Mouse (Mus musculus): ENCODE measurements around the gene Selenon. TPM values are rescaled to one million over a fixed set of nuclear protein-coding genes. Genes with fewer than 3 reads are reported as not detected.

Selenon gene
- polyA plus RNA-seq, 1 experiment: not detected

- no peak overlapping the region for H3K27ac ChIP-seq (ENCODE audit: insufficient read depth, low read depth, low read length)
- TF ChIP-seq CTCF (IDR thresholded peaks at IDR 0.05; ENCODE audit: insufficient read depth, low read depth, low read length): no peak
- TF ChIP-seq POLR2A (IDR thresholded peaks at IDR 0.05; ENCODE audit: insufficient read depth, low read depth, low read length): no peak
- H3K4me3 ChIP-seq (ENCODE audit: insufficient read depth, low read depth, low read length): no peak overlapping the region
- WGBS: 20% methylated on average over 16 of the region's 16 CpGs
- peaks cover 12% of the 10 kb centered on the region; the same call in 1 of the 2 replicates for H3K4me1 ChIP-seq (ENCODE audit: control insufficient read depth, insufficient read depth, low read length)
Measured at GRCm38 (mm10) chr4:134557626-134558249, 5.8 kb upstream of the Selenon start.

- Histone ChIP-seq H3K27ac (ENCODE audit: insufficient read depth, low read depth, low read length) (no peak overlapping the region), H3K4me1 (ENCODE audit: control insufficient read depth, insufficient read depth, low read length) (peaks cover 19% of the 10 kb centered on the region), H3K4me3 (ENCODE audit: insufficient read depth, low read depth, low read length) (no peak overlapping the region)
- WGBS: 67% methylated on average over 8 of the region's 8 CpGs
- TF ChIP-seq CTCF (IDR thresholded peaks at IDR 0.05; ENCODE audit: insufficient read depth, low read depth, low read length): no peak
- no peak for TF ChIP-seq POLR2A (IDR thresholded peaks at IDR 0.05; ENCODE audit: insufficient read depth, low read depth, low read length)
Measured at GRCm38 (mm10) chr4:134555956-134556580, 4.1 kb upstream of the Selenon start.

GRCm38 (mm10) chr4:134553631-134554030 is 1.7 kb upstream of the Selenon start:
- Histone ChIP-seq H3K4me1 (ENCODE audit: control insufficient read depth, insufficient read depth, low read length) (peaks cover 16% of the 10 kb centered on the region), H3K4me3 (ENCODE audit: insufficient read depth, low read depth, low read length) (no peak overlapping the region), H3K27ac (ENCODE audit: insufficient read depth, low read depth, low read length) (no peak overlapping the region)
- 77% methylated on average over 1 of the region's 1 CpGs for WGBS
- TF ChIP-seq POLR2A (IDR thresholded peaks at IDR 0.05; ENCODE audit: insufficient read depth, low read depth, low read length): no peak
- no peak for TF ChIP-seq CTCF (IDR thresholded peaks at IDR 0.05; ENCODE audit: insufficient read depth, low read depth, low read length)

GRCm38 (mm10) chr4:134549899-134550298 is 2.1 kb downstream of the Selenon start:
- 98% methylated on average over 8 of the region's 8 CpGs for WGBS
- TF ChIP-seq POLR2A (IDR thresholded peaks at IDR 0.05; ENCODE audit: insufficient read depth, low read depth, low read length) (no peak), CTCF (IDR thresholded peaks at IDR 0.05; ENCODE audit: insufficient read depth, low read depth, low read length) (no peak)
- H3K4me1 ChIP-seq (ENCODE audit: control insufficient read depth, insufficient read depth, low read length): peaks cover 34% of the 10 kb centered on the region
- no peak overlapping the region for H3K4me3 ChIP-seq (ENCODE audit: insufficient read depth, low read depth, low read length)
- H3K27ac ChIP-seq (ENCODE audit: insufficient read depth, low read depth, low read length): no peak overlapping the region

- WGBS: 56% methylated on average over 18 of the region's 18 CpGs
- no peak overlapping the region for H3K4me3 ChIP-seq (ENCODE audit: insufficient read depth, low read depth, low read length)
- TF ChIP-seq CTCF (IDR thresholded peaks at IDR 0.05; ENCODE audit: insufficient read depth, low read depth, low read length) (no peak), POLR2A (IDR thresholded peaks at IDR 0.05; ENCODE audit: insufficient read depth, low read depth, low read length) (no peak)
Measured at GRCm38 (mm10) chr4:134548169-134548938, 3.6 kb downstream of the Selenon start.

GRCm38 (mm10) chr4:134546814-134547705 is 4.9 kb downstream of the Selenon start:
- TF ChIP-seq POLR2A (IDR thresholded peaks at IDR 0.05; ENCODE audit: insufficient read depth, low read depth, low read length) (no peak), CTCF (IDR thresholded peaks at IDR 0.05; ENCODE audit: insufficient read depth, low read depth, low read length) (no peak)
- 67% methylated on average over 9 of the region's 9 CpGs for WGBS
- H3K27ac ChIP-seq (ENCODE audit: insufficient read depth, low read depth, low read length): no peak overlapping the region
- no peak overlapping the region for H3K4me3 ChIP-seq (ENCODE audit: insufficient read depth, low read depth, low read length)
- peaks cover 36% of the 10 kb centered on the region for H3K4me1 ChIP-seq (ENCODE audit: control insufficient read depth, insufficient read depth, low read length)

More at GRCm38 (mm10) chr4:134548169-134548938, 3.6 kb downstream of the Selenon start:
- Histone ChIP-seq H3K27ac (ENCODE audit: insufficient read depth, low read depth, low read length) (no peak overlapping the region), H3K4me1 (ENCODE audit: control insufficient read depth, insufficient read depth, low read length) (peaks cover 34% of the 10 kb centered on the region)

- peak; percentile 91 for TF ChIP-seq CTCF (IDR thresholded peaks at IDR 0.05; ENCODE audit: insufficient read depth, low read depth, low read length)
- no peak for TF ChIP-seq POLR2A (IDR thresholded peaks at IDR 0.05; ENCODE audit: insufficient read depth, low read depth, low read length)
- WGBS: 3% methylated on average over 5 of the region's 5 CpGs
- Histone ChIP-seq H3K4me1 (ENCODE audit: control insufficient read depth, insufficient read depth, low read length) (peaks cover 30% of the 10 kb centered on the region), H3K4me3 (ENCODE audit: insufficient read depth, low read depth, low read length) (no peak overlapping the region), H3K27ac (ENCODE audit: insufficient read depth, low read depth, low read length) (no peak overlapping the region)
Measured at GRCm38 (mm10) chr4:134543261-134543660, 8.7 kb downstream of the Selenon start.

GRCm38 (mm10) chr4:134542726-134543125 is 9.2 kb downstream of the Selenon start:
- H3K27ac ChIP-seq (ENCODE audit: insufficient read depth, low read depth, low read length): no peak overlapping the region
- WGBS: 94% methylated on average over 9 of the region's 9 CpGs
- H3K4me1 ChIP-seq (ENCODE audit: control insufficient read depth, insufficient read depth, low read length): peaks cover 25% of the 10 kb centered on the region
- H3K4me3 ChIP-seq (ENCODE audit: insufficient read depth, low read depth, low read length): no peak overlapping the region
- no peak for TF ChIP-seq CTCF (IDR thresholded peaks at IDR 0.05; ENCODE audit: insufficient read depth, low read depth, low read length)
- TF ChIP-seq POLR2A (IDR thresholded peaks at IDR 0.05; ENCODE audit: insufficient read depth, low read depth, low read length): no peak

All from olfactory bulb, adult 2 months (tissue).